Mouse (Mus musculus) R1 (cell line): Measurements from ENCODE around the gene Slc39a11.
A peak's percentile ranks its signal among the peaks of the same experiment; 100 is the strongest.

Experiments
- DNase-seq: peaks from one replicate; pipeline ENCODE4 v3.0.0-alpha.2; 2018; ENCODE audit warnings: low read depth, low spot score

Slc39a11 gene

GRCm38 (mm10) chr11:113600526-113601245, 49.2 kb downstream of the Slc39a11 start:
- no peak for DNase-seq

- no peak for DNase-seq
Measured at GRCm38 (mm10) chr11:113597632-113598031, 52.2 kb downstream of the Slc39a11 start.

GRCm38 (mm10) chr11:113595144-113595543, 54.7 kb downstream of the Slc39a11 start:
- no peak for DNase-seq

GRCm38 (mm10) chr11:113588936-113589335, 60.9 kb downstream of the Slc39a11 start:
- DNase-seq: no peak

GRCm38 (mm10) chr11:113586423-113586822, 63.5 kb downstream of the Slc39a11 start:
- no peak for DNase-seq

- DNase-seq: no peak
Measured at GRCm38 (mm10) chr11:113583879-113584661, 65.8 kb downstream of the Slc39a11 start.

GRCm38 (mm10) chr11:113577221-113577620, 72.7 kb downstream of the Slc39a11 start:
- DNase-seq: peak; percentile 88

- no peak for DNase-seq
Measured at GRCm38 (mm10) chr11:113572641-113573040, 77.2 kb downstream of the Slc39a11 start.

GRCm38 (mm10) chr11:113571616-113572015, 78.3 kb downstream of the Slc39a11 start:
- DNase-seq: no peak

GRCm38 (mm10) chr11:113568999-113569398, 80.9 kb downstream of the Slc39a11 start:
- DNase-seq: no peak

GRCm38 (mm10) chr11:113567926-113568325, 82.0 kb downstream of the Slc39a11 start:
- peak; percentile 29 for DNase-seq

- DNase-seq: peak; percentile 94
Measured at GRCm38 (mm10) chr11:113565006-113565995, 84.6 kb downstream of the Slc39a11 start.

- DNase-seq: no peak
Measured at GRCm38 (mm10) chr11:113562326-113562725, 87.6 kb downstream of the Slc39a11 start.

GRCm38 (mm10) chr11:113560150-113560549, 89.7 kb downstream of the Slc39a11 start:
- no peak for DNase-seq

GRCm38 (mm10) chr11:113558505-113558904, 91.4 kb downstream of the Slc39a11 start:
- DNase-seq: no peak

GRCm38 (mm10) chr11:113556142-113556541, 93.7 kb downstream of the Slc39a11 start:
- no peak for DNase-seq

- no peak for DNase-seq
Measured at GRCm38 (mm10) chr11:113554701-113555360, 95.0 kb downstream of the Slc39a11 start.

GRCm38 (mm10) chr11:113554194-113554593, 95.7 kb downstream of the Slc39a11 start:
- DNase-seq: no peak

GRCm38 (mm10) chr11:113553605-113554004, 96.3 kb downstream of the Slc39a11 start:
- no peak for DNase-seq

- DNase-seq: peak; percentile 30
Measured at GRCm38 (mm10) chr11:113552539-113552938, 97.3 kb downstream of the Slc39a11 start.
